Mouse (Mus musculus): Measurements from ENCODE around the gene Golga2. TPM values are rescaled to one million over a fixed set of nuclear protein-coding genes. Genes with fewer than 3 reads are reported as not detected.

Gene Golga2
- total and polyA plus RNA-seq, 2 experiments from 2014 or later: 24.4 to 55.8 TPM

DNA sequence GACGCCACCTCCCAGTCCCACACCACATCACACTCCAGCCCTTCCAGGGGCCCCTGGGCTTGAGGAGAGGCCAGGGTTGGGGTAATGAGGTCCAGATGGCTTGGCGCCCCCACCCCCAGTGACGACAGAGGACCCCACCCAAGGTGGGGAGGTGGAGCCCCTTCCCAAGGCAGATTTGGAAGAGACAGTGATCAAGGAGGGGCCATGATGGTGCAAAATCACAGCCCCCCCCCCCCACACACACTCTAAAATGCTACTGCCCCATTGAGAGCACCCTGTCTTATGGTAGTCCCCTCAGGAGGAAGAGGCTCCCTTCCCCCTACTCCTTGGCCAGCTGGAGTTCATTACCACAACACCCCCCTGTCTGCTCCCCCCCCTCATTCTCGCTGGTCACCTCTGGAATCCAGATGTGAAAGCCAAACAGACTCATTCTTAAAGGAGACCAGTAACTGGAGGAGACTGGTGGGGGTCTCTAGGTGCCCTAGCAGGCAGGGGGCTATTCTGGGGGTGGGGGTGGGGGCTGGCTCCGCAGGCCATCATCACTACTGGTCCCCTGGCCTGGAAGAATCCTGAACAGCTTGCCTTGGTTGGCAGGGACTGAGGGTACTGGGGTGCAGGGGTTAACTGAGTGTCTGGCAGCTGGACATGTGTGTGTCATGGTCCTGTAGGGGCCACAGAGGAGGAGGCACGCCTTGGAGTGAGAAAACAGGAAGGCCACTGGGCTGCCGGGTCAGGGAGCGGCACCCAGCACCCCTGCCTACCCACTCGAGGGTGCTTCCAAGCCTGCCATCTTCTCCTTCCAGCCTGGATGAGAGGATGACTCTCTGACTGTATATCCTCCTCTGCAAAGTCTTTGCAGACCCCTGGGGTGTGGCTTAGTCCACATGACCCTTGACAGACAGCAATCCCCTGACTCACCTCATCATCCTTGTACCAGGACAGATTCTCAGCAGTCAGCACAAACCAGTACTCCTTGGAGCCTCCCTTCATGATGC is 32.7 kb downstream of the Golga2 start:
- ATAC-seq (no peak), DNase-seq (ENCODE audit: low spot score) (no peak)
- H3K27me3 ChIP-seq (ENCODE audit: insufficient read depth, low read length): no peaks in the 10 kb centered on the region
- no peak overlapping the region for H3K4me3 ChIP-seq (ENCODE audit: low read length)
- no peak overlapping the region for H3K9ac ChIP-seq (replicated peaks; ENCODE audit: low read length)
- whole genome bisulfite sequencing: 55% methylated on average over 9 of the region's 9 CpGs
- H3K27ac ChIP-seq: no peak overlapping the region
- no peaks in the 10 kb centered on the region for H3K9me3 ChIP-seq (ENCODE audit: low read length)
- no peaks in the 10 kb centered on the region; the same call in 1 of the 2 replicates for H3K4me1 ChIP-seq (ENCODE audit: insufficient read depth, low read length)
- H3K36me3 ChIP-seq (ENCODE audit: insufficient read depth, low read length): no peaks in the 10 kb centered on the region
- H3K4me2 ChIP-seq (ENCODE audit: low read depth, low read length): no peak overlapping the region
- no peak for TF ChIP-seq CTCF (IDR thresholded peaks at IDR 0.05; ENCODE audit: low read depth)

DNA sequence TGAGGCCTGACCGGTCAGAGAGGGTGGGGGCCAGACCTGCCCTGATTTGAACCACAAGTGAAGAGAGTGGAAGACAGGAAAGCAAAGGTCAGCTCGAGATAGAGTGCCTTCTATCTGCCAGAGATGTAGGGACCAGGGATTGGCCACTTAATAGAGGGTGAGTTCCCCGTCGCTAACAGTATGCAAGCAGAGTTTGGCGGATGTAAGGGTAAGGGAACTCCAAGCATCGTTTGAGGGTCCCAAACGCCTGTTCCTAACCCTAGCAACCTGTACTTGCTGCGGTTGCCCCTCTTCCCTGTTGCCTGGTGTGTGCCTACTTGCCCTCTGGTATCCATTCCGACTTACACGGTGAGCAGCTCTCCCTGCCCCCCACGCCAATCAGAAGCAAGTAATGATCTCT is 33.5 kb downstream of the Golga2 start:
- Histone ChIP-seq H3K36me3 (ENCODE audit: insufficient read depth, low read length) (no peaks in the 10 kb centered on the region), H3K27me3 (ENCODE audit: insufficient read depth, low read length) (no peaks in the 10 kb centered on the region), H3K27ac (no peak overlapping the region), H3K4me2 (ENCODE audit: low read depth, low read length) (no peak overlapping the region), H3K4me1 (ENCODE audit: insufficient read depth, low read length) (no peaks in the 10 kb centered on the region; the same call in 1 of the 2 replicates), H3K9ac (replicated peaks; ENCODE audit: low read length) (no peak overlapping the region), H3K4me3 (ENCODE audit: low read length) (no peak overlapping the region), H3K9me3 (ENCODE audit: low read length) (no peaks in the 10 kb centered on the region)
- ATAC-seq: no peak
- no peak for DNase-seq (ENCODE audit: low spot score)
- no peak for TF ChIP-seq CTCF (IDR thresholded peaks at IDR 0.05; ENCODE audit: low read depth)
- 65% methylated on average over 11 of the region's 11 CpGs for WGBS

DNA sequence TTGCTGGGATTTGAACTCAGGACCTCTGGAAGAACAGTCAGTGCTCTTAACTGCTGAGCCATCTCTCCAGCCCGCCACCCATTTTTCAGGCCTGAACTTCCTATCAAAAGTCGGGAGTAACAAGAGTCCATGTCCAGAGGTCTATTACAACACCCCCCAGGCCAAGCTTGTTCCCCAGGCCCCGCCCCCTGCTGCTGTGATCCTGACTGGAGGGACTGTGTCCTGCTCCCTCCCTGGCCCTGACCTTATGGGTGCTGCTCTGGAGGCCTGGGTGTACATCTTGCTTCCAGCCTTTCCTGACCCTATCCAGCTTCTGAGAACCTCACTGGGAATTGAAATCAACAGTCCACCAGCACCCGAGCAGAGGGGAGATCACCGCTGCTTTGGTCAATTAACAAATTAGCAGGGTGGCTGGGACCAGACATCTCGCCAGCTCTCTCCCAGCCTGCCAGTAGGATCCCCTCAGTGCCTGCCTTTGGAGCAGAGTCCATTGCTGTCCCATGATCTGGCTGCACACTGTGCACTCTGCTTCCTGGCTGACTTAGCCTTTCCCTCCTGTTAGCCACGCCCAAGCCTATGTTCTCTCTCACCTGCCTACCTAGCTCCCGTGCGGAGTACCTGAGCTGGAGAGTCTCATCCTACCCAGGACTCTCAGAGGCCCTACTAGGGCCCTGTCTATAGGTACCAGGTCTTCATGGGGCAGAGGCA is 34.6 kb downstream of the Golga2 start:
- H3K27me3 ChIP-seq (ENCODE audit: insufficient read depth, low read length): no peaks in the 10 kb centered on the region
- H3K27ac ChIP-seq: peak overlapping the region; percentile 67; the same call in 1 of the 2 replicates
- no peaks in the 10 kb centered on the region for H3K9me3 ChIP-seq (ENCODE audit: low read length)
- TF ChIP-seq CTCF (IDR thresholded peaks at IDR 0.05; ENCODE audit: low read depth): no peak
- H3K4me1 ChIP-seq (ENCODE audit: insufficient read depth, low read length): no peaks in the 10 kb centered on the region; the same call in 1 of the 2 replicates
- H3K36me3 ChIP-seq (ENCODE audit: insufficient read depth, low read length): no peaks in the 10 kb centered on the region
- no peak overlapping the region for H3K9ac ChIP-seq (replicated peaks; ENCODE audit: low read length)
- H3K4me3 ChIP-seq (ENCODE audit: low read length): no peak overlapping the region
- ATAC-seq (no peak), DNase-seq (ENCODE audit: low spot score) (no peak)
- H3K4me2 ChIP-seq (ENCODE audit: low read depth, low read length): no peak overlapping the region
- WGBS: 68% methylated on average over 9 of the region's 9 CpGs

DNA sequence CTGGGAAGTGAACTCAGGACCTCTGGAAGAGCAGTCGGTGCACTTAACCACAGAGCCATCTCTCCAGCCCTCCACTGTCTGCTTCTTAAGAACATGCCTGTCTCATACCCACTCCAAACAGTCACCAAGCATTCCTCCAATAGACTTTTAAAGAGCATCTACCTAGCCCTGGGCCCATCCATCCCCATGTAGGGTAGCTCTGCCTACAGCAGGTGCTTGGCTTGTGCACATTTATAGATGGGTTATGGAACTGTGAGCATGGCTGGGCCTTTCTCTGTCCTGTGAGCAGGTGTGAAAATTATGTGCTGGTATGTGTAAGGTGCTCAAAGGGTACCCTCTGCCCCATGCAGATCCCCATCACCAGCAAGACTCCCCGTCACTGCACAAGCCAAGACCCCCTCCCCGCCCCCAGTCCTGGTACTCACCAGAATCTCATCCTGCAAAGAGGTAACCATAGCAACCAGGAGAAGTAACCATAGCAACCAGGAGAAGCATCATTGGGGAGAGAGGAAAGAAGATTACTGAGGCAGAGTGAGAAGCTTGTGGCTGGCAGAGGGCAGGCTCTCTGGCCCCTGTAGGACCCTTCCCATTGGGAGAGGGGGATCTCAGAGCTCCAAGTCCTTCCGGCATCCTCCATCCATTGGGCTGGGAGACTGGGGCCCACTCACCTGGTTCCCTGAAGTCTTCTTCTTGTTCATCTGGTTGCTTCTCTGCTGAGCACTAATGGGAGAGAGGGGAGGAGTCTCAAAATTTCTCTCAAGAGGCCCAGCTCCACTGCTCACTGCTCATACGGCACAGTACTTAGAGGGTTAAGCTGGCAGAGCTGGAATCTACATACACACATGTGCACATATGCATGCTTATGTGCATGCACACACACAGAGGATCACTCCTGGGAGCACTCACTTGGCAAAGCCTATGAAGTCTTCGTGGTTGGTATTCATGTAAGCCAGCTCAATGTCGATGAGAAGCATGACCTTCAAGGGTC is 35.9 kb downstream of the Golga2 start:
- peak; percentile 67 for ATAC-seq
- Histone ChIP-seq H3K9ac (replicated peaks; ENCODE audit: low read length) (no peak overlapping the region), H3K27ac (peak overlapping the region; percentile 67), H3K4me1 (ENCODE audit: insufficient read depth, low read length) (no peaks in the 10 kb centered on the region; the same call in 1 of the 2 replicates), H3K36me3 (ENCODE audit: insufficient read depth, low read length) (no peaks in the 10 kb centered on the region), H3K27me3 (ENCODE audit: insufficient read depth, low read length) (no peaks in the 10 kb centered on the region), H3K4me3 (ENCODE audit: low read length) (no peak overlapping the region), H3K4me2 (ENCODE audit: low read depth, low read length) (0 out of 2 replicates have a peak overlapping the region, but pooled peaks have one; percentile 3), H3K9me3 (ENCODE audit: low read length) (no peaks in the 10 kb centered on the region)
- 54% methylated on average over 7 of the region's 7 CpGs for WGBS
- no peak for TF ChIP-seq CTCF (IDR thresholded peaks at IDR 0.05; ENCODE audit: low read depth)
- DNase-seq (ENCODE audit: low spot score): peak; percentile 77

DNA sequence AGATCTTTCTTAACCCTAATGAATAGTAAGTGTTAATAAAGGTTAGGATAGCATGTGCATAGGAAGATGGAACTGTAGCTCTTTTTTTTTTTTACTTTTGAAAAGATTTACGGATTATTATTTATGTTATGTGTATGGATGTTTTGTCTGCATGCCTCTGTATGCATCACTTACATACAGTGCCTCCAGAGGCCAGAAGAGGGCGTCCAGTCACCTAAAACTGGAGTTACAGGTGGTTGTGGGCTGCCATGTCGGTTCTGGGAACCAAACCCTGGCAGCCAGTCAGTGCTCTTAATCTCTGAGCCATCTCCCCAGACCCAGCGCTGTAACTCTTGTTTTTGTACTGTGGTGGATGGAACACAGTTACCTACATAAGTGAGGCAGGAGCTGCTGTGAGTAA is 37.1 kb downstream of the Golga2 start:
- no peak for DNase-seq (ENCODE audit: low spot score)
- H3K4me3 ChIP-seq (ENCODE audit: low read length): no peak overlapping the region
- 47% methylated on average over 4 of the region's 4 CpGs for WGBS
- no peaks in the 10 kb centered on the region for H3K27me3 ChIP-seq (ENCODE audit: insufficient read depth, low read length)
- ATAC-seq: no peak
- no peak overlapping the region for H3K9ac ChIP-seq (replicated peaks; ENCODE audit: low read length)
- H3K27ac ChIP-seq: no peak overlapping the region
- peak; percentile 39; the same call in 1 of the 2 replicates for TF ChIP-seq CTCF (IDR thresholded peaks at IDR 0.05; ENCODE audit: low read depth)
- H3K4me1 ChIP-seq (ENCODE audit: insufficient read depth, low read length): no peaks in the 10 kb centered on the region; the same call in 1 of the 2 replicates
- H3K36me3 ChIP-seq (ENCODE audit: insufficient read depth, low read length): no peaks in the 10 kb centered on the region
- H3K4me2 ChIP-seq (ENCODE audit: low read depth, low read length): no peak overlapping the region
- H3K9me3 ChIP-seq (ENCODE audit: low read length): no peaks in the 10 kb centered on the region

DNA sequence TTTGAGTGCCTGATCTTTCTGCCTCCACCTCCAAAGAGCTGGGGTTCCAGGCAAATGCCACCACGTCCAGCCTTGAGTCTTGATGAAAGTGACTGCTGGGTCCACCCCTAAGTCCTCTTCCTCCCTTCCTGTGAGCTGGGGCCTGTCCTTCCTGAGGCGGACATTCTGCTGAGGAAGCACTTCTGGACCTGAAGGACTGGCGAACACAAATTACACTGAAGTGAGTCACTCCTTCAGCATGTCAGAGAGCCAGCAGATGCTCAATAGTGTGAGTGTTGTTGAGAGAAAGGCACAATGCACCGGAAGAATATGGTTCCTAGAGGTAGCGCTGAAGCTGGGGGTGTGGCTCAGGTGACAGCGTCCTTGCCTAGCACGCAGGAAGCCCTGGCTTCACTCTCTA is 38.2 kb downstream of the Golga2 start:
- DNase-seq (ENCODE audit: low spot score) (no peak), ATAC-seq (no peak)
- WGBS: 72% methylated on average over 7 of the region's 7 CpGs
- no peak for TF ChIP-seq CTCF (IDR thresholded peaks at IDR 0.05; ENCODE audit: low read depth)
- Histone ChIP-seq H3K4me2 (ENCODE audit: low read depth, low read length) (no peak overlapping the region), H3K9me3 (ENCODE audit: low read length) (no peaks in the 10 kb centered on the region), H3K27ac (no peak overlapping the region), H3K4me1 (ENCODE audit: insufficient read depth, low read length) (no peaks in the 10 kb centered on the region; the same call in 1 of the 2 replicates), H3K27me3 (ENCODE audit: insufficient read depth, low read length) (no peaks in the 10 kb centered on the region), H3K36me3 (ENCODE audit: insufficient read depth, low read length) (no peaks in the 10 kb centered on the region), H3K9ac (replicated peaks; ENCODE audit: low read length) (no peak overlapping the region), H3K4me3 (ENCODE audit: low read length) (no peak overlapping the region)

Data from hindbrain, postnatal 0 days (tissue).